Mouse (Mus musculus): ENCODE measurements around the gene Ppp2r3a. TPM values are rescaled to one million over a fixed set of nuclear protein-coding genes. Genes with fewer than 3 reads are reported as not detected.
A peak's percentile ranks its signal among the peaks of the same experiment; 100 is the strongest.

Ppp2r3a gene
- polyA plus RNA-seq, 1 experiment from 2014 or later, result 62.3 TPM

- Histone ChIP-seq H3K4me1 (peaks cover 22% of the 10 kb centered on the region), H3K27me3 (replicated peaks) (no peaks in the 10 kb centered on the region), H3K27ac (replicated peaks) (peak overlapping the region; percentile 98), H3K4me3 (peak overlapping the region; percentile 81), H3K4me2 (peak overlapping the region; percentile 71), H3K36me3 (no peaks in the 10 kb centered on the region), H3K9ac (peak overlapping the region; percentile 94), H3K9me3 (no peaks in the 10 kb centered on the region)
- 7% methylated on average over 11 of the region's 11 CpGs for WGBS
- ATAC-seq (ENCODE audit: extremely low read depth, insufficient number of reproducible peaks, low FRiP score, low TSS enrichment), result no peak
Observed at GRCm38 (mm10) chr9:101250486-101250885, 1.1 kb downstream of the Ppp2r3a start.

GRCm38 (mm10) chr9:101249626-101250025, 2.0 kb downstream of the Ppp2r3a start:
- Histone ChIP-seq H3K36me3 (no peaks in the 10 kb centered on the region), H3K9ac (peak overlapping the region; percentile 94), H3K27me3 (replicated peaks) (no peaks in the 10 kb centered on the region), H3K4me1 (peaks cover 26% of the 10 kb centered on the region), H3K4me2 (peak overlapping the region; percentile 71), H3K27ac (replicated peaks) (no peak overlapping the region), H3K4me3 (peak overlapping the region; percentile 81; the same call in 1 of the 2 replicates), H3K9me3 (no peaks in the 10 kb centered on the region)
- WGBS, result 54% methylated on average over 4 of the region's 4 CpGs
- ATAC-seq (ENCODE audit: extremely low read depth, insufficient number of reproducible peaks, low FRiP score, low TSS enrichment), result no peak

- ATAC-seq (ENCODE audit: extremely low read depth, insufficient number of reproducible peaks, low FRiP score, low TSS enrichment), result no peak
- no peaks in the 10 kb centered on the region for H3K27me3 ChIP-seq (replicated peaks)
- 74% methylated on average over 7 of the region's 7 CpGs for WGBS
Observed at GRCm38 (mm10) chr9:101247541-101247940, 4.1 kb downstream of the Ppp2r3a start.

GRCm38 (mm10) chr9:101245493-101245892, 6.1 kb downstream of the Ppp2r3a start:
- no peaks in the 10 kb centered on the region for H3K36me3 ChIP-seq
- H3K9ac ChIP-seq, result no peak overlapping the region
- H3K4me3 ChIP-seq, result no peak overlapping the region
- peaks cover 31% of the 10 kb centered on the region for H3K4me1 ChIP-seq
- H3K9me3 ChIP-seq, result no peaks in the 10 kb centered on the region
- no peak overlapping the region for H3K27ac ChIP-seq (replicated peaks)
- no peak for ATAC-seq (ENCODE audit: extremely low read depth, insufficient number of reproducible peaks, low FRiP score, low TSS enrichment)
- 71% methylated on average over 5 of the region's 5 CpGs for WGBS
- H3K27me3 ChIP-seq (replicated peaks), result no peaks in the 10 kb centered on the region
- no peak overlapping the region for H3K4me2 ChIP-seq

More at GRCm38 (mm10) chr9:101247541-101247940, 4.1 kb downstream of the Ppp2r3a start:
- no peak overlapping the region for H3K4me3 ChIP-seq
- no peak overlapping the region for H3K27ac ChIP-seq (replicated peaks)
- H3K4me1 ChIP-seq, result peaks cover 33% of the 10 kb centered on the region
- H3K4me2 ChIP-seq, result no peak overlapping the region
- no peaks in the 10 kb centered on the region for H3K9me3 ChIP-seq
- H3K36me3 ChIP-seq, result no peaks in the 10 kb centered on the region
- no peak overlapping the region for H3K9ac ChIP-seq

GRCm38 (mm10) chr9:101243711-101244110, 7.9 kb downstream of the Ppp2r3a start:
- H3K4me2 ChIP-seq, result no peak overlapping the region
- 51% methylated on average over 2 of the region's 2 CpGs for WGBS
- no peaks in the 10 kb centered on the region for H3K9me3 ChIP-seq
- no peaks in the 10 kb centered on the region for H3K36me3 ChIP-seq
- no peak overlapping the region for H3K27ac ChIP-seq (replicated peaks)
- no peaks in the 10 kb centered on the region for H3K27me3 ChIP-seq (replicated peaks)
- H3K4me1 ChIP-seq, result peaks cover 20% of the 10 kb centered on the region
- H3K9ac ChIP-seq, result no peak overlapping the region
- H3K4me3 ChIP-seq, result no peak overlapping the region
- no peak for ATAC-seq (ENCODE audit: extremely low read depth, insufficient number of reproducible peaks, low FRiP score, low TSS enrichment)

- ATAC-seq (ENCODE audit: extremely low read depth, insufficient number of reproducible peaks, low FRiP score, low TSS enrichment), result no peak
- Histone ChIP-seq H3K36me3 (no peaks in the 10 kb centered on the region), H3K27me3 (replicated peaks) (no peaks in the 10 kb centered on the region), H3K4me3 (no peak overlapping the region), H3K4me1 (peaks cover 30% of the 10 kb centered on the region), H3K9ac (no peak overlapping the region), H3K9me3 (no peaks in the 10 kb centered on the region), H3K4me2 (no peak overlapping the region), H3K27ac (replicated peaks) (no peak overlapping the region)
- 69% methylated on average over 3 of the region's 3 CpGs for WGBS
Observed at GRCm38 (mm10) chr9:101240161-101240560, 11.4 kb downstream of the Ppp2r3a start.

GRCm38 (mm10) chr9:101235786-101236185, 15.8 kb downstream of the Ppp2r3a start:
- no peak for ATAC-seq (ENCODE audit: extremely low read depth, insufficient number of reproducible peaks, low FRiP score, low TSS enrichment)
- WGBS, result 49% methylated on average over 2 of the region's 2 CpGs

GRCm38 (mm10) chr9:101232034-101232433, 19.6 kb downstream of the Ppp2r3a start:
- peaks cover 13% of the 10 kb centered on the region for H3K4me1 ChIP-seq
- no peak overlapping the region for H3K9ac ChIP-seq
- 58% methylated on average over 6 of the region's 6 CpGs for WGBS
- H3K4me3 ChIP-seq, result no peak overlapping the region
- H3K27me3 ChIP-seq (replicated peaks), result no peaks in the 10 kb centered on the region
- no peak for ATAC-seq (ENCODE audit: extremely low read depth, insufficient number of reproducible peaks, low FRiP score, low TSS enrichment)
- H3K9me3 ChIP-seq, result no peaks in the 10 kb centered on the region
- H3K27ac ChIP-seq (replicated peaks), result no peak overlapping the region
- H3K36me3 ChIP-seq, result peaks cover 9% of the 10 kb centered on the region; the same call in 1 of the 2 replicates
- no peak overlapping the region for H3K4me2 ChIP-seq

More at GRCm38 (mm10) chr9:101235786-101236185, 15.8 kb downstream of the Ppp2r3a start:
- Histone ChIP-seq H3K4me2 (no peak overlapping the region), H3K27me3 (replicated peaks) (no peaks in the 10 kb centered on the region), H3K27ac (replicated peaks) (no peak overlapping the region), H3K9me3 (no peaks in the 10 kb centered on the region), H3K36me3 (peaks cover 8% of the 10 kb centered on the region; the same call in 1 of the 2 replicates), H3K4me1 (peaks cover 19% of the 10 kb centered on the region), H3K9ac (no peak overlapping the region), H3K4me3 (no peak overlapping the region)

- Histone ChIP-seq H3K9ac (no peak overlapping the region), H3K36me3 (peaks cover 9% of the 10 kb centered on the region; the same call in 1 of the 2 replicates), H3K27me3 (replicated peaks) (no peaks in the 10 kb centered on the region), H3K27ac (replicated peaks) (no peak overlapping the region), H3K4me3 (no peak overlapping the region), H3K9me3 (no peaks in the 10 kb centered on the region), H3K4me1 (peaks cover 2% of the 10 kb centered on the region), H3K4me2 (no peak overlapping the region)
- WGBS, result 82% methylated on average over 3 of the region's 3 CpGs
- no peak for ATAC-seq (ENCODE audit: extremely low read depth, insufficient number of reproducible peaks, low FRiP score, low TSS enrichment)
Observed at GRCm38 (mm10) chr9:101230028-101230427, 21.6 kb downstream of the Ppp2r3a start.

GRCm38 (mm10) chr9:101228892-101229291, 22.7 kb downstream of the Ppp2r3a start:
- no peak for ATAC-seq (ENCODE audit: extremely low read depth, insufficient number of reproducible peaks, low FRiP score, low TSS enrichment)
- Histone ChIP-seq H3K27ac (replicated peaks) (no peak overlapping the region), H3K4me3 (no peak overlapping the region), H3K9me3 (no peaks in the 10 kb centered on the region), H3K4me2 (no peak overlapping the region), H3K9ac (no peak overlapping the region), H3K27me3 (replicated peaks) (no peaks in the 10 kb centered on the region), H3K36me3 (peaks cover 9% of the 10 kb centered on the region; the same call in 1 of the 2 replicates), H3K4me1 (no peaks in the 10 kb centered on the region)

- no peak for ATAC-seq (ENCODE audit: extremely low read depth, insufficient number of reproducible peaks, low FRiP score, low TSS enrichment)
- Histone ChIP-seq H3K4me2 (no peak overlapping the region), H3K27ac (replicated peaks) (no peak overlapping the region), H3K9me3 (no peaks in the 10 kb centered on the region), H3K27me3 (replicated peaks) (no peaks in the 10 kb centered on the region), H3K9ac (no peak overlapping the region), H3K4me1 (peaks cover 8% of the 10 kb centered on the region), H3K4me3 (no peak overlapping the region), H3K36me3 (peaks cover 15% of the 10 kb centered on the region; the same call in 1 of the 2 replicates)
- 73% methylated on average over 1 of the region's 1 CpGs for WGBS
Observed at GRCm38 (mm10) chr9:101207984-101208383, 43.6 kb downstream of the Ppp2r3a start.

GRCm38 (mm10) chr9:101206516-101206915, 45.1 kb downstream of the Ppp2r3a start:
- Histone ChIP-seq H3K27ac (replicated peaks) (no peak overlapping the region), H3K9me3 (no peaks in the 10 kb centered on the region), H3K4me2 (no peak overlapping the region), H3K4me1 (peaks cover 13% of the 10 kb centered on the region), H3K27me3 (replicated peaks) (no peaks in the 10 kb centered on the region), H3K36me3 (peaks cover 12% of the 10 kb centered on the region; the same call in 1 of the 2 replicates), H3K4me3 (no peak overlapping the region), H3K9ac (no peak overlapping the region)
- 80% methylated on average over 4 of the region's 4 CpGs for WGBS
- ATAC-seq (ENCODE audit: extremely low read depth, insufficient number of reproducible peaks, low FRiP score, low TSS enrichment), result no peak

Measured in heart, embryonic 13.5 days (tissue).